Mouse (Mus musculus): ENCODE data around the gene Pak2. TPM values are rescaled to one million over a fixed set of nuclear protein-coding genes. Genes with fewer than 3 reads are reported as not detected.

Pak2 gene
- polyA plus RNA-seq, 1 experiment from 2014 or later: 36.2 TPM

DNA sequence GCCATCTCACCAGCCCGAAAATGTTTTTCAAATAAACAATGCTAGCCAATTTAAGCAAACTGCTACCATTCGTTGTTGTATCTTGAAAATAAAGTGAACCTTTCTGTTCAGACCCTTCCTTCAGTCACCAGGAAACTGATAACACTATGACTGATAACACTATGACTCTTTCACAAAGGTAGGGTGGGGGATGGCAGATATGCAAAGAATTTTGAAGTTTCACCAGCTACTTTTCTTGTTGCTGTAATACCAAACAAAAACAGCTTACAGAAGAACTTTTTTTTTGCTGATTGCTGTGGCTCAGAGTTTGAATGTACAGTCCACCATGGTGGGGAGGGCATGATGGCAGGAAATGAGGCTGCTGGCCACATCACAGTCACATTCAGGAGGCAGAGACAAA is 16.9 kb downstream of the Pak2 start:
- no peak for ATAC-seq (ENCODE audit: insufficient number of reproducible peaks, low FRiP score)
- H3K27ac ChIP-seq (ENCODE audit: poor library complexity, severe bottlenecking): 0 out of 2 replicates have a peak overlapping the region, but pooled peaks have one; percentile 8
- no peak overlapping the region for H3K4me2 ChIP-seq
- H3K4me1 ChIP-seq (replicated peaks): peaks cover 55% of the 10 kb centered on the region
- no peak overlapping the region for H3K4me3 ChIP-seq
- H3K9ac ChIP-seq: no peak overlapping the region
- no peaks in the 10 kb centered on the region for H3K9me3 ChIP-seq (replicated peaks)
- no peaks in the 10 kb centered on the region for H3K27me3 ChIP-seq (replicated peaks)
- 42% methylated on average over 2 of the region's 2 CpGs for WGBS
- H3K36me3 ChIP-seq: no peaks in the 10 kb centered on the region

DNA sequence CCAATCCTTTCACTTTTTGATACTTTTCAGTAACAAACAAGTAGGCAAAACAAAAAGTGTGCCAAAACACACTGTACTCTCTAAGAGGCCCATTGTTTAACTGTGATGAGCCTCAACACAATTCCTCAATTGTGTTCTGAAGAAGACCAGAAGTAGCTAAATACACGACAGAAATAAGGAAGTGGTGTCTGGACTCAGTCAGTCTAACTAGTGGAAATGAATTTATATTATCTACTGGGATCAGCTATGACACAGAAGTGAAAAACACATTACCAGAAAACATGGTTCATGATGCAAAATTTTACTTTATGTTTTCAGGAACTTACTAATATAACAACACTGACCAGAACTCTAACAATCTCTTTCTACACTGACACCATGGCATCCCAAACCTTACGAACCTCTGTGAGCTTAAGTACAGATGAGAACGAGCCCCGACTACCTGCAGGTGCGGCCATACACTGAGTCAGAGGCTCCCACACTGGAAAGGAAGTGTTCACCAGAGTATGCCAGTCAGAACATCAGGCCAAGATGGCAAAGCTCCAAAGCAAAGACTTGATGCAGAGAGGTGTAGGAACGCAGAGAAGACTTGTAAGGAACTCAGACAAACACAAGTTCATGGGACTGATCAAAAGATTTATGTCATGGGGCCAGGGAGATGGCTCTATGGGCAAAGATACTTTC is 19.2 kb downstream of the Pak2 start:
- H3K27ac ChIP-seq (ENCODE audit: poor library complexity, severe bottlenecking): no peak overlapping the region
- ATAC-seq (ENCODE audit: insufficient number of reproducible peaks, low FRiP score): no peak

DNA sequence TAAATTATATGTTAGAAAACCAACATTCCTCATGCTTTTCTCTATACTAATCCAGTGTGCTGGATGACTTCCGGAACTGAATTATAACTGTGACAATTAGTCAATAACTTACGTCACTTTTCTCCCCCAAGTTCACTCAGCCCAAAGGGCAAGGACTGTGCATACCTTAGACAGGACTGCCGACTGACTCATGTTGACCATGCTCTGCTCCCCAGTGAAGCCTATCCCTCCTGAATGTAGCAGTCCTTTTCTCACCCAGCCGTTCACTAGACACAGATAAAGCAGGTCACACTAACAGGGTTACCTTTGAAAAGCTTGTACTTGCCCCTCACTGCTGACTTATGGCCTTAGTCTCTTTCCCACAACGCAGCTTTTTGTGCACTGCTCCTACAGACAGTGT is 20.3 kb downstream of the Pak2 start:
- no peaks in the 10 kb centered on the region for H3K27me3 ChIP-seq (replicated peaks)
- ATAC-seq (ENCODE audit: insufficient number of reproducible peaks, low FRiP score): no peak
- no peak overlapping the region for H3K4me3 ChIP-seq
- H3K27ac ChIP-seq (ENCODE audit: poor library complexity, severe bottlenecking): no peak overlapping the region
- no peaks in the 10 kb centered on the region for H3K36me3 ChIP-seq
- H3K9ac ChIP-seq: no peak overlapping the region
- no peaks in the 10 kb centered on the region for H3K9me3 ChIP-seq (replicated peaks)
- WGBS: 59% methylated on average over 5 of the region's 5 CpGs
- no peak overlapping the region for H3K4me2 ChIP-seq
- peaks cover 32% of the 10 kb centered on the region for H3K4me1 ChIP-seq (replicated peaks)

More for the DNA sequence above, 19.2 kb downstream of the Pak2 start:
- no peak overlapping the region for H3K4me3 ChIP-seq
- H3K4me2 ChIP-seq: no peak overlapping the region
- 70% methylated on average over 6 of the region's 6 CpGs for WGBS
- H3K36me3 ChIP-seq: no peaks in the 10 kb centered on the region
- no peak overlapping the region for H3K9ac ChIP-seq
- H3K27me3 ChIP-seq (replicated peaks): no peaks in the 10 kb centered on the region
- peaks cover 37% of the 10 kb centered on the region for H3K4me1 ChIP-seq (replicated peaks)
- no peaks in the 10 kb centered on the region for H3K9me3 ChIP-seq (replicated peaks)

DNA sequence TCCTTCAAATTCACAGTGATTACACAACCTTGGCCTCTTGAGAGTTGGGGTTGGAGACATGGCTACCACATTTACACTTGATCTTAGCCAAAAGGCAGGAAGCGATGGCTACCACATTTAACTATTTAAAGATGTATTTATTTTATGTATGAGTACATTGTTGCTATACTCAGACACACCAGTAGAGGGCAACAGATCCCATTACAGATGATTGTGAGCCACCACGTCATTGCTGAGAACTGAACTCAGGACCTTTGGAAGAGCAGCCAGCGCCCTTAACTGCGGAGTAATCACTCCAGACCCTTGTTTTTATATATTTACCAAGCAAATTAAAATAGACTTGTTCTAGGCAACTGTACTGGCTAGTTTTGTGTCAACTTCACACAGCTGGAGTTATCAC is 36.8 kb downstream of the Pak2 start:
- no peaks in the 10 kb centered on the region for H3K27me3 ChIP-seq (replicated peaks)

DNA sequence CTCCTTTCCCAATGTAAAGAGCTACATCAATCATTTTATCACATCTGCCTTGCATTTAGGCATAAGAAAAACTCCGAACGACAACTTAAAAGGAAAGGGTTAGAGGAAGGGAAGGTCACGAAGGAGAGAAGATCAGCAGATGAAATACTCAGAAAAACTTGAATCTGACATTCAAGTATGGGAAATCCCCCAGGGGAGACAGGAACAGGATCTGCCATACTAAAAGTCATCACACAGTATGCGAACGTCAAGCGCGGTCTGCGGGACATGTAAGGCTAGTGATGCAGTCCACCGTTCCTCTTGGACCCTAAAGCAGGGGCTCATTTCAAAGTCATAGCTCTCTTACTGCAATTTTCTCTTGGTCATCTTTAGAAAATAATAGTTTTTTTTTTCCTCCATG is 59.5 kb downstream of the Pak2 start:
- WGBS: 91% methylated on average over 9 of the region's 9 CpGs
- no peak for ATAC-seq (ENCODE audit: insufficient number of reproducible peaks, low FRiP score)

More for the DNA sequence above, 36.8 kb downstream of the Pak2 start:
- H3K27ac ChIP-seq (ENCODE audit: poor library complexity, severe bottlenecking): no peak overlapping the region
- H3K9ac ChIP-seq: no peak overlapping the region
- H3K4me3 ChIP-seq: no peak overlapping the region
- H3K4me2 ChIP-seq: no peak overlapping the region
- ATAC-seq (ENCODE audit: insufficient number of reproducible peaks, low FRiP score): no peak
- H3K36me3 ChIP-seq: peaks cover 79% of the 10 kb centered on the region
- no peaks in the 10 kb centered on the region for H3K4me1 ChIP-seq (replicated peaks)
- WGBS: 89% methylated on average over 4 of the region's 4 CpGs
- no peaks in the 10 kb centered on the region for H3K9me3 ChIP-seq (replicated peaks)

DNA sequence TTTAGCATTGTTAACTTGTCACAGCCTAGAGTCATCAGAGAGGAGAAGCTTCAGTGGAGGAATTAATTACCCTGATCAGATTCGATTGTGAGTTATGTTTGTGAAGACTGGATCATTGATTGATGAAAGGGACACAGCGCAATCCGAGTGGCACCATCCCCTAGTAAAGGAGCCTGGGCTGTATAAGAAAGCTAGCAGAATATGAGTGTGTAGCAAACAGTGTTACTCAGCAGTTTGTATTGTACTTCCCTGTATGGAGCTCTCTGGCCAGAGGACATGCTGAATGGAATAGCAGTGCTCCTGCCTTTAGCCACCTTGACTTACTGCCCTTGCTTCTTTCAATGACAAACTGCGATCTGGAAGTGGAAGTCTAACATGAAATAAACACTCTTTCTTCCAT is 68.8 kb downstream of the Pak2 start:
- WGBS: 88% methylated on average over 4 of the region's 4 CpGs
- H3K4me1 ChIP-seq (replicated peaks): no peaks in the 10 kb centered on the region
- H3K27ac ChIP-seq (ENCODE audit: poor library complexity, severe bottlenecking): no peak overlapping the region
- no peaks in the 10 kb centered on the region for H3K9me3 ChIP-seq (replicated peaks)
- H3K4me3 ChIP-seq: no peak overlapping the region
- no peak overlapping the region for H3K9ac ChIP-seq
- no peak overlapping the region for H3K4me2 ChIP-seq
- H3K27me3 ChIP-seq (replicated peaks): no peaks in the 10 kb centered on the region
- ATAC-seq (ENCODE audit: insufficient number of reproducible peaks, low FRiP score): no peak
- H3K36me3 ChIP-seq: peaks cover 21% of the 10 kb centered on the region

More for the DNA sequence above, 59.5 kb downstream of the Pak2 start:
- Histone ChIP-seq H3K4me2 (no peak overlapping the region), H3K9me3 (replicated peaks) (no peaks in the 10 kb centered on the region), H3K4me3 (no peak overlapping the region), H3K36me3 (peaks cover 78% of the 10 kb centered on the region), H3K4me1 (replicated peaks) (no peaks in the 10 kb centered on the region), H3K27ac (ENCODE audit: poor library complexity, severe bottlenecking) (no peak overlapping the region), H3K27me3 (replicated peaks) (no peaks in the 10 kb centered on the region), H3K9ac (no peak overlapping the region)

DNA sequence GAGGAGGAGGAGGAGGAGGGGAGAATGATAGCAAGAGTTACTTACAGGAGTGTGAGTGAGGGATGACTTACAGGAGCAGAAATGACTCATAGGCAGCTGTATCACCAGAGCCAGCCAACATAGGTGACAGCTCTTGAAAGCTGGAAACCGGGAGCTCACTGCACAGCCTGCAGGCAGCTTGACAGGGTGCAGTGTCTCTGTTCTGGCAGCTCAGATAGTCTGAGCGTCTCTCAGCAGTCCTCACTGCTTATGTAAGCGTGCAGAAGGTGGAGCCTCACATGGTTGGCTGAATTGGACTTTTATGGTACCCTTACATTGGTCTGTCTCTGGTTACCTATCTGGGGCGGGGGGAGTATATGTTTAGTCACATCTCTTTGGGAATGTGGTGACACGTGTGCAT is 69.2 kb downstream of the Pak2 start:
- Histone ChIP-seq H3K4me2 (no peak overlapping the region), H3K4me1 (replicated peaks) (no peaks in the 10 kb centered on the region), H3K27me3 (replicated peaks) (no peaks in the 10 kb centered on the region), H3K4me3 (no peak overlapping the region), H3K36me3 (peaks cover 18% of the 10 kb centered on the region), H3K9me3 (replicated peaks) (no peaks in the 10 kb centered on the region), H3K9ac (no peak overlapping the region), H3K27ac (ENCODE audit: poor library complexity, severe bottlenecking) (no peak overlapping the region)
- ATAC-seq (ENCODE audit: insufficient number of reproducible peaks, low FRiP score): no peak
- WGBS: 36% methylated on average over 5 of the region's 5 CpGs

DNA sequence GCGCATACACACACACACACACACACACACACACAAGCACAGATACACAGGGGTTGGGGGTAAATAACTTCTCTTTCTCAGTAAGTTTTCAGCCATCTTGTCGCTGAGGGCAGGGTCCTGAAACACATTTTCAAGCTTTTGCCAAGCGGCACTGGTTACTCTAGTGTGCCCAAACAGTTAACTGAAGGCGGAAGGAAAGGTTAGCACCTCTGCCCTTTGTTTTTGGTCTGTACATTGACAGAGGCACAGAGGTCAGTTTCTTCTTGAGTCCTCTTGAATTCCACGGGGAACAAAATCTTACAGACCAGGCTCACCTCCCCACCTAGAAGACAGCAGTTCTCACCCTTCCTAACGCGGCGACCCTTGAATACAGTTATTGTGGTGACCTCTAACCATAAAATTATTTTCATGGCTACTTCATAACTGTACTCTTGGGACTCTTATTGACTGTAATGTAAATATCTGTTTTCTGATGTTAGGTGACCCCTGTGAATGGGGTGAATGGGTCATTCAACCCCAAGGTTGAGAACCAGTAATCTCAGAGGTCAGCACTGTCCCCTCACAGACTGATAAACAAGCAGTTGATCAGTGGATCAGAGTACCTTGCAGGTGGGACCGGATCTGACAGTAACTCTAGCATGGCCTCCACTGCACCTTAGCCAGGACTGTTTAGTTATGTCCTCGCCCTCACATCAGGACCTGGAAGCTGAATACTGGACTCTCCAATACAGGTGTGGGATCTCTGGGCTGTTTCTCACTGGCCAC is 70.4 kb downstream of the Pak2 start:
- peak; percentile 33; the same call in 1 of the 2 replicates for ATAC-seq (ENCODE audit: insufficient number of reproducible peaks, low FRiP score)
- no peak overlapping the region for H3K9ac ChIP-seq

DNA sequence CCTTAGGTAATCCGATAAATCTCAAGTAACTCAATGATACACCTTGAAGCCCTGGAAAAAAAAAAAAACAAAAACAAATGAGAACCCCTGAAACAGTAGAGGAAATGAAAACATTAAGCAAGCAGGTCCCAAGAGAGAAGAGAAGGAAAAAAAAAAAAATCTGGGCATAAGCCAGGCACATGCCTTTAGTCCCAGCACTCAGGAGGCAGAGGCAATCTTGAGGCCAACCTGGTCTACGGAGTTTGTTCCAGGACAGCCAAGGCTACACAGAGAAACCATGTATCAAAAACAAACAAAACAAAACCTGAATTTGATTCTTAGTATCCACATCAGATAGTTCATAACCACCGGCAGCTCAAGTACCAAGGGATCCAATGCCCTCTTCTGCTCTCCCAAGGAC is 74.4 kb downstream of the Pak2 start:
- Histone ChIP-seq H3K9ac (no peak overlapping the region), H3K4me1 (replicated peaks) (peaks cover 13% of the 10 kb centered on the region), H3K9me3 (replicated peaks) (no peaks in the 10 kb centered on the region), H3K36me3 (peaks cover 4% of the 10 kb centered on the region), H3K4me3 (no peak overlapping the region), H3K4me2 (no peak overlapping the region), H3K27me3 (replicated peaks) (no peaks in the 10 kb centered on the region), H3K27ac (ENCODE audit: poor library complexity, severe bottlenecking) (no peak overlapping the region)
- 91% methylated on average over 3 of the region's 3 CpGs for WGBS
- ATAC-seq (ENCODE audit: insufficient number of reproducible peaks, low FRiP score): no peak

More for the DNA sequence above, 70.4 kb downstream of the Pak2 start:
- Histone ChIP-seq H3K27me3 (replicated peaks) (no peaks in the 10 kb centered on the region), H3K9me3 (replicated peaks) (no peaks in the 10 kb centered on the region), H3K36me3 (peaks cover 11% of the 10 kb centered on the region), H3K4me2 (no peak overlapping the region), H3K27ac (ENCODE audit: poor library complexity, severe bottlenecking) (no peak overlapping the region), H3K4me1 (replicated peaks) (0 out of 2 replicates have a peak, but pooled peaks cover under 1% of the 10 kb centered on the region), H3K4me3 (no peak overlapping the region)
- WGBS: 74% methylated on average over 10 of the region's 10 CpGs

DNA sequence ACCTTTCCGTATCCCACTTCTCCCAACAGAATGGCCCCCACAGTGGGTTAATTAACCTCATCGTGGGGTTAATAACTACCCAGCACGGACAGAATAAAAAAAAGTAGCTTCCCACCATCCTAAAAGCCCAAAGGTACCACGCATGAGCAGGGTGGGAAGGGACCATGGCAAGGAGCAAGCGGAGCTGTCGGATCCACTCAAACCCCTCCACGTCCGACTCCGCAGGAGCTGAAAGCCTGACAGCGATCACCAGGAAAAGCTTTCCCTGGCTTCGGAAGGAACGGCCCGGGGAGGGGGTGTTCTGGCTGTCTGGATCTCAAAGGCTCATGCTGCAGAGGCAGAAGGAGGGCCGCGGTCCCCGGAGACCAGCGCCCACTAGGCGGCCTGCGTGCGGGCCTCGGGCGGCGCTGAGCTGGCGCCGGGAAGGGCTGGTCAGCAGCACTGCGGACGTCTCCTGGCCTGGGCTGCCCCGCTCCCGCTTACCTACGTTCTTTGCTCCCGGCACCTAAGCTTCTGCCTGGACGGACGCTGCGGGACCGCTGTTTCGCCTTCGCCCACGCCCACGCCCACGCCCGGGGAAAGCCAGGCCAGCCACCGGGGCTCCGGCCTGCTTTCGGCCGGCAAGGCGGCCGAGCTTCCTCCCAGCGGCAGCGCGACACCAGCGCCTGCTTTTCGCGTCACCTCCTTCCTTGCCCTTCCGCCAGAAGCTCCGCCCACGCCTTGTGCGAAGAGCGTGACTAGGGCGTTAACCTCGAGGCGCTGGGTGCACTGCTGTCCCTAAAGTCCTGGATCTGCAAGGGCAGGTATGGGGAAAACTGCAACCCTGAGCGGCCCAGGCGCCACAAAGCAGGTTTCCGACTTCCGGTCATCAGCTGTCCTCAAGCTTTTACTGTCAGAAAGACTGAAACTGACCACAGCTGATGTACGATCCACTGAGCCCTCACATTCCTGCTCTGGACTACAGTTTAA is 76.3 kb downstream of the Pak2 start, which contains the start of gene Senp5:
Gene Senp5, minus strand, starts transcription at position 779 of the 969 bp plus-strand sequence.
- peak within 1 kb of the TSS; percentile 61 for H3K27ac ChIP-seq (ENCODE audit: poor library complexity, severe bottlenecking)
- peak within 1 kb of the TSS; percentile 84 for H3K4me2 ChIP-seq
- H3K4me3 ChIP-seq: peak within 1 kb of the TSS; percentile 93
- WGBS: 1% methylated on average over 65 of the region's 66 CpGs
- H3K27me3 ChIP-seq (replicated peaks): no peaks in the 10 kb centered on the region
- ATAC-seq (ENCODE audit: insufficient number of reproducible peaks, low FRiP score): peak; percentile 95
- H3K36me3 ChIP-seq: peaks cover 9% of the 10 kb centered on the region
- peak within 1 kb of the TSS; percentile 92 for H3K9ac ChIP-seq
- H3K4me1 ChIP-seq (replicated peaks): peaks cover 13% of the 10 kb centered on the region
- no peaks in the 10 kb centered on the region for H3K9me3 ChIP-seq (replicated peaks)
